Mouse (Mus musculus): ENCODE data around the gene Sat2. TPM values are rescaled to one million over a fixed set of nuclear protein-coding genes. Genes with fewer than 3 reads are reported as not detected.

Gene Sat2
- polyA plus RNA-seq, 1 experiment: not detected

GRCm38 (mm10) chr11:69666665-69667005 lies 44.8 kb downstream of the Sat2 start:
- 87% methylated on average over 3 of the region's 3 CpGs for WGBS
- no peak overlapping the region for H3K27ac ChIP-seq (ENCODE audit: insufficient read depth, low read depth, low read length)
- TF ChIP-seq POLR2A (IDR thresholded peaks at IDR 0.05; ENCODE audit: insufficient read depth, low read depth, low read length) (no peak), CTCF (IDR thresholded peaks at IDR 0.05; ENCODE audit: insufficient read depth, low read depth, low read length) (no peak)
- peaks cover 4% of the 10 kb centered on the region for H3K4me1 ChIP-seq (ENCODE audit: control insufficient read depth, insufficient read depth, low read length)
- no peak overlapping the region for H3K4me3 ChIP-seq (ENCODE audit: insufficient read depth, low read depth, low read length)

- Histone ChIP-seq H3K4me1 (ENCODE audit: control insufficient read depth, insufficient read depth, low read length) (no peaks in the 10 kb centered on the region), H3K27ac (ENCODE audit: insufficient read depth, low read depth, low read length) (peak overlapping the region; percentile 98), H3K4me3 (ENCODE audit: insufficient read depth, low read depth, low read length) (peak overlapping the region; percentile 96)
- 1% methylated on average over 61 of the region's 61 CpGs for WGBS
- no peak for TF ChIP-seq CTCF (IDR thresholded peaks at IDR 0.05; ENCODE audit: insufficient read depth, low read depth, low read length)
- TF ChIP-seq POLR2A (IDR thresholded peaks at IDR 0.05; ENCODE audit: insufficient read depth, low read depth, low read length): peak; percentile 63
Measured at GRCm38 (mm10) chr11:69670786-69671725, 49.2 kb downstream of the Sat2 start.

GRCm38 (mm10) chr11:69671726-69672124 lies 49.9 kb downstream of the Sat2 start:
- H3K27ac ChIP-seq (ENCODE audit: insufficient read depth, low read depth, low read length): peak overlapping the region; percentile 98
- peak overlapping the region; percentile 96 for H3K4me3 ChIP-seq (ENCODE audit: insufficient read depth, low read depth, low read length)
- 1% methylated on average over 43 of the region's 43 CpGs for WGBS
- no peaks in the 10 kb centered on the region for H3K4me1 ChIP-seq (ENCODE audit: control insufficient read depth, insufficient read depth, low read length)
- TF ChIP-seq POLR2A (IDR thresholded peaks at IDR 0.05; ENCODE audit: insufficient read depth, low read depth, low read length): no peak
- no peak for TF ChIP-seq CTCF (IDR thresholded peaks at IDR 0.05; ENCODE audit: insufficient read depth, low read depth, low read length)

GRCm38 (mm10) chr11:69672211-69672706 lies 50.4 kb downstream of the Sat2 start, which contains the start of gene Eif4a1:
Gene Eif4a1, minus strand, starts transcription at chr11:69672423.
- TF ChIP-seq CTCF (IDR thresholded peaks at IDR 0.05; ENCODE audit: insufficient read depth, low read depth, low read length) (no peak), POLR2A (IDR thresholded peaks at IDR 0.05; ENCODE audit: insufficient read depth, low read depth, low read length) (peak; percentile 95)
- peak within 1 kb of the TSS; percentile 96 for H3K4me3 ChIP-seq (ENCODE audit: insufficient read depth, low read depth, low read length)
- 0% methylated on average over 36 of the region's 36 CpGs for WGBS
- peak within 1 kb of the TSS; percentile 98 for H3K27ac ChIP-seq (ENCODE audit: insufficient read depth, low read depth, low read length)
- H3K4me1 ChIP-seq (ENCODE audit: control insufficient read depth, insufficient read depth, low read length): no peaks in the 10 kb centered on the region

Other genes with a start within 250 kb of the Sat2 start
- gene Naa38, start 226.5 kb upstream of the Sat2 start, polyA plus RNA-seq (2012; ENCODE audit: insufficient read depth, insufficient read length, low replicate concordance, missing spikeins): not detected in 2 replicates
- not detected in 2 replicates for gene Cyb5d1, start 226.4 kb upstream of the Sat2 start, polyA plus RNA-seq (2012; ENCODE audit: insufficient read depth, insufficient read length, low replicate concordance, missing spikeins)
- gene Tmem88, start 223.8 kb upstream of the Sat2 start, polyA plus RNA-seq (2012; ENCODE audit: insufficient read depth, insufficient read length, low replicate concordance, missing spikeins): not detected in 2 replicates
- gene Kdm6b, start 208.3 kb upstream of the Sat2 start, polyA plus RNA-seq (2012; ENCODE audit: insufficient read depth, insufficient read length, low replicate concordance, missing spikeins): 114 TPM in 1 of 2 replicates, not detected in the other
- not detected in 2 replicates for gene Dnah2, start 72.9 kb upstream of the Sat2 start, polyA plus RNA-seq (2012; ENCODE audit: insufficient read depth, insufficient read length, low replicate concordance, missing spikeins)
- not detected in 2 replicates for gene Efnb3, start 61.8 kb upstream of the Sat2 start, polyA plus RNA-seq (2012; ENCODE audit: insufficient read depth, insufficient read length, low replicate concordance, missing spikeins)
- gene Wrap53, start 41.8 kb upstream of the Sat2 start, polyA plus RNA-seq (2012; ENCODE audit: insufficient read depth, insufficient read length, low replicate concordance, missing spikeins): not detected in 2 replicates
- gene Trp53, start 41.7 kb upstream of the Sat2 start, polyA plus RNA-seq (2012; ENCODE audit: insufficient read depth, insufficient read length, low replicate concordance, missing spikeins): not detected in 2 replicates
- gene Atp1b2, start 16.1 kb upstream of the Sat2 start, polyA plus RNA-seq (2012; ENCODE audit: insufficient read depth, insufficient read length, low replicate concordance, missing spikeins): 162 TPM in 1 of 2 replicates, not detected in the other
- gene Shbg, start 4.1 kb upstream of the Sat2 start, polyA plus RNA-seq (2012; ENCODE audit: insufficient read depth, insufficient read length, low replicate concordance, missing spikeins): not detected in 2 replicates
- gene Fxr2, start 11.0 kb downstream of the Sat2 start, polyA plus RNA-seq (2012; ENCODE audit: insufficient read depth, insufficient read length, low replicate concordance, missing spikeins): not detected in 2 replicates
- gene Sox15, start 33.3 kb downstream of the Sat2 start, polyA plus RNA-seq (2012; ENCODE audit: insufficient read depth, insufficient read length, low replicate concordance, missing spikeins): not detected in 2 replicates
- not detected in 2 replicates for gene Mpdu1, start 40.6 kb downstream of the Sat2 start, polyA plus RNA-seq (2012; ENCODE audit: insufficient read depth, insufficient read length, low replicate concordance, missing spikeins)
- gene Cd68, start 44.1 kb downstream of the Sat2 start, polyA plus RNA-seq (2012; ENCODE audit: insufficient read depth, insufficient read length, low replicate concordance, missing spikeins): not detected in 2 replicates
- gene Eif4a1, start 50.4 kb downstream of the Sat2 start, polyA plus RNA-seq (2012; ENCODE audit: insufficient read depth, insufficient read length, low replicate concordance, missing spikeins): 796 TPM in 1 of 2 replicates, not detected in the other
- gene Senp3, start 60.1 kb downstream of the Sat2 start, polyA plus RNA-seq (2012; ENCODE audit: insufficient read depth, insufficient read length, low replicate concordance, missing spikeins): not detected in 2 replicates
- gene Tnfsf13, start 63.8 kb downstream of the Sat2 start, polyA plus RNA-seq (2012; ENCODE audit: insufficient read depth, insufficient read length, low replicate concordance, missing spikeins): not detected in 2 replicates
- not detected in 2 replicates for gene Tnfsf12, start 73.8 kb downstream of the Sat2 start, polyA plus RNA-seq (2012; ENCODE audit: insufficient read depth, insufficient read length, low replicate concordance, missing spikeins)
- not detected in 2 replicates for gene Tnfsfm13, start 74.1 kb downstream of the Sat2 start, polyA plus RNA-seq (2012; ENCODE audit: insufficient read depth, insufficient read length, low replicate concordance, missing spikeins)
- gene Polr2a, start 136.6 kb downstream of the Sat2 start, polyA plus RNA-seq (2012; ENCODE audit: insufficient read depth, insufficient read length, low replicate concordance, missing spikeins): 105 TPM in 2 replicates
- not detected in 2 replicates for gene Slc35g3, start 139.9 kb downstream of the Sat2 start, polyA plus RNA-seq (2012; ENCODE audit: insufficient read depth, insufficient read length, low replicate concordance, missing spikeins)
- 250 TPM in 1 of 2 replicates, not detected in the other for gene Zbtb4, start 143.9 kb downstream of the Sat2 start, polyA plus RNA-seq (2012; ENCODE audit: insufficient read depth, insufficient read length, low replicate concordance, missing spikeins)
- gene Chrnb1, start 173.9 kb downstream of the Sat2 start, polyA plus RNA-seq (2012; ENCODE audit: insufficient read depth, insufficient read length, low replicate concordance, missing spikeins): not detected in 2 replicates
- not detected in 2 replicates for gene Fgf11, start 179.8 kb downstream of the Sat2 start, polyA plus RNA-seq (2012; ENCODE audit: insufficient read depth, insufficient read length, low replicate concordance, missing spikeins)
- gene Tmem102, start 183.6 kb downstream of the Sat2 start, polyA plus RNA-seq (2012; ENCODE audit: insufficient read depth, insufficient read length, low replicate concordance, missing spikeins): not detected in 2 replicates
- gene Gm39566, start 193.3 kb downstream of the Sat2 start, polyA plus RNA-seq (2012; ENCODE audit: insufficient read depth, insufficient read length, low replicate concordance, missing spikeins): not detected in 2 replicates
- not detected in 2 replicates for gene Spem2, start 196.4 kb downstream of the Sat2 start, polyA plus RNA-seq (2012; ENCODE audit: insufficient read depth, insufficient read length, low replicate concordance, missing spikeins)
- not detected in 2 replicates for gene Spem1, start 200.2 kb downstream of the Sat2 start, polyA plus RNA-seq (2012; ENCODE audit: insufficient read depth, insufficient read length, low replicate concordance, missing spikeins)
- 82.2 TPM in 1 of 2 replicates, not detected in the other for gene Nlgn2, start 215.8 kb downstream of the Sat2 start, polyA plus RNA-seq (2012; ENCODE audit: insufficient read depth, insufficient read length, low replicate concordance, missing spikeins)
- gene Tmem256, start 216.5 kb downstream of the Sat2 start, polyA plus RNA-seq (2012; ENCODE audit: insufficient read depth, insufficient read length, low replicate concordance, missing spikeins): not detected in 2 replicates
- not detected in 2 replicates for gene Plscr3, start 224.4 kb downstream of the Sat2 start, polyA plus RNA-seq (2012; ENCODE audit: insufficient read depth, insufficient read length, low replicate concordance, missing spikeins)
- gene Tnk1, start 236.7 kb downstream of the Sat2 start, polyA plus RNA-seq (2012; ENCODE audit: insufficient read depth, insufficient read length, low replicate concordance, missing spikeins): not detected in 2 replicates